Mouse (Mus musculus) kidney, adult 8-10 months (tissue): ENCODE measurements at regions not wholly inside any gene's neighbourhood (a gene's known extent, or its start where the extent isn't known, plus 50 kb on each side); places are given as distances from the start of the nearest gene placed in this dataset.

Source experiments
- DNase-seq, 2 experiments: peaks; one replicate each; pipeline ENCODE4 v3.0.0; 2022

DNA sequence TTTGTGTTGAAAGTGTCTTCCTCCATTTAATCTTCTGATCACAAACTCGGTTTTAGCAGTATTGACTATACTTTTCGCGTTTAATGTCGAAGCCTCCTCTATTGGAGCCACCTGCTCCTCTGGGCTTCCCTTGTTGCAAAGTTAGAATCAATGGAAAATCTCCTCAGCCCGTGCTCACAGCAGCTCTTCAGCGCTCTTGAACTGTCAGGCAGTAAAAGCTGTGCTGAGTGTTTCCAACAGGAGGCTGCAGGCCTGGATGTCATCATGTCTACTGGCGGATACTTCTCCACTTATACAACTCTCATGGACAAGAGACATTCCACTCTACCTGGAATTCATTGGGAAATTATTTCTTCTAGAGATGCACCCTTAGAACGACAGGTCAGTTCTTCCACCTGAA, 380.4 kb upstream of the Crim1 start:
- no peak for DNase-seq

DNA sequence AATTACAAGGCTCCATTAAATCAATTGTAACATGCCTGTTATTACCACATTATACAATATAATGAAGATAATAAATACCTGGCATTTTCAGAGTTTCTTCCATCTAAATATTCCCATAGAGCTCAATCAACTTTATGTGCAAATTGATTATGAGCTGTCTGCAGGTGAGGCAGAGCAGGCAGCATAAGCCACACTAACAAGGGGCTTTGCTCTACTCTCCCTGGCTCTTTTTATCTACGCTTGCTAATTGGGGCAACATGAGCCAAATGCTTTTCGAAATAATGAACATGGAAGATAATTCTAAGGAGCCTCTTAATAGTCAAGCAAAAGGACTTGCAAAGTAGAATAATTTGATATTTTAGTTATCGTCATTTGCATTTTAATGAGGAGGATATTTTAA, 356.1 kb upstream of the Crim1 start:
- no peak for DNase-seq

DNA sequence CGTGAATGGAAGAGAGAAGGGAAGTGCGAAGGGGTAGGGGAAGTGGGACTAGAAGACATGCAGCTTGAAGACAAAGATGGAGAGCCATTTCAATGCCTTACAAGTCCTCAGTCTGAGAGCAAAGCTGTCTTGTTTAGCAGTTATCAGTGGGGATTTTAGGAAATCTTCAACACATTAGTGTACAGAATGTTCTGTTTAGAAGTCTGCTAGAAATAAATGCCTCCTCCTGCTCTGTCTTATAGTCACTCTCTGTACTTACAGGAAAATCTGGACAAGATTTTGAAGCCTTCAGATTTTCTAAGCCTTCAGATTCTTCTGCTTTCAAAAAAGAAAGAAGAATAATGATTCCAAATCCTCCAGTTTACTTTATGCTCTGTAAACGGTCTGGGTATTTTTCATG, 325.6 kb upstream of the Crim1 start:
- DNase-seq: no peak

DNA sequence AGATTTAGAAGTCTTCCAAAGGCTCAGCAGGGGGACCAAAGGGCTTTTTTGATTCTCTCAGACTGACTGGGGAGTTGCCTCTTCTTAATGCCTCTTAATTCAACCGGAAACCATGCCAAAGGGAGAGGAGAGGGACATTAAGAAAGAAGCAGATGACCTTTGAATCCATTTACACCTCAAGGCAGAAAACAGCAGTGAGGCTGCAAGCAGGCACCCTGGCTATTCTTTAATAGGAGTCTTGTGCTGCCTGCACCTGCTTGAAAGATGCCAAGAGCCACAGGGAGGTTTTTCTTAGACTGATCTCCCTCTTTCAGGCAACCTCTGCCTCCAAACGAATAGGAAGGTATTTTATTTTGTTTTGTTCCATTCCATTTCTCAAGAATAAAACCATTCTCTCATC, 323.0 kb upstream of the Crim1 start:
- DNase-seq: peak; percentile 41 to 50

DNA sequence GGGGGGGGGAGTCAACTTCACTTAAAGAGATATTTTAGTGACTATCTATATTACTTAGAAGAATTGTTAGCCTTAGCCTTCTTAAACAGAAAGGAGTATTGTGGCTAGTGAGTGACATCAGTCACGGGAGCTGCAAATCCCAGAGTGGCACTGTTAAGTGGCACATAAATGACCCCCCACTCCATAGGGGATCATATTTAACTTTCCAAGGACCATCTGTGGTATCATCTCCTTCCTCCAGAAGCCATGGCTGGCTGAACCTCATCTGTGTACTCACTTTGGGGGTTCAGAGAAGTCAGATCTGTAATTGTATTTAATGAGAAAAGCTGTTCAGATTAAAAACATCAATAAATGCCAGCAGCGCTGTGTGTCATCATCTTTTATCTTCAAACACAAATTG, 314.9 kb upstream of the Crim1 start:
- no peak for DNase-seq

DNA sequence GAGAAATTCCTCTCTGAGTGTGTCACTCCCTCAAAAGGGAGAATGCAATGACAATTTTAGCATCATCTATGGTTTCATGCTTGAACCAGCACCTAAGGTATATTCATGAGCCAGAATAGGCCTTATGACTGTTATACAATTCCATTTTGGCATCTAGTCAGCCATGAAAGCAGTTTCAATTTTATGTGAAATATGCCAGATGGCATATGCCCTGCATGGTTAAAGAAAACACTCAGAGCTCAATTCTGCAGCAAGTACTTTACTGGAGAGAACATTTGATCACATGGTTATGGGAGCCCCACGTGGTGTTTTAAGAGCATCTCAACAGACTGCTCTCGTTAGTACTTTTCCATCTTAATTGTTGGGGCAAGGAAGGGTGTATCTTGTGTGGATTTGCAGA, 310.9 kb upstream of the Crim1 start:
- no peak for DNase-seq

DNA sequence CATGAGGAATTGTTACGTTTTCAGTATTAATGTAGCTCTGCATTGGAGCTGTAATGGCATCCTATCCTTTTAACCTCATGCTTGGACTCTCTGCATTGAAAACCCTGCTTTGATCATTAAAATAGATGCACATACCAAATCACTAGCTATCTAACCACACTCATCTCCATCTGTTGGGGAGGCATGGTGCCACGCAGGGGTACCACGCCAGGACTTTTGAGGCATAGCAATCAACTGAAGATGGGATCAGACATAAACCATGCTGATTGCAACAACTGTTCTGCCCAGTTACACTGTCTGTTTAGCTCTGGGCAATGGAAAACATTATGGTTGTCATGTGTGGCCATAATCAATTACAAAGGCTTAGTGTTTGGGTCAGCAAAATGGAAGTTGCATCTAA, 295.6 kb upstream of the Crim1 start:
- DNase-seq: no peak

DNA sequence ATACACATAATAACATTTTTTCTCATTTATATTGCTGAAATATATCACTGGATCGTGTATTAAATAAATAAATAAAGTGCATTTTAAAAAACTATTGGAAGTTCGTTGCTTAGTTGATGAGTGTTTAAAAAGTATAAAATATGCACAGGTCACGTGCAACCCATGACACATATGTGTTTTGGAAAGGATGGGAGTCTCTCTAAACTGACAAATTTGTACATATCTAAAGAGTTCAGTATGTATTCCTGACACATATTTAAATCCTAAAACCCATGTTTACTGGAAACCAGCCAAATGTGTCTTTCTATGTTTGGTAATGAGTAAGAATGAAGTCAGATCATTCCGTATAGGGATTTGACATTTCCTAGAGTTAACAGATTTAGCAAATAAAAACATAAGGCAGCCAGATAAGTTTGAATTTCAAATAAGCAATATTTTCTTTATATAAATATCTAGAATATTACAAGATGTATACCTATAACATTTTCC, 286.0 kb upstream of the Crim1 start:
- no peak for DNase-seq

DNA sequence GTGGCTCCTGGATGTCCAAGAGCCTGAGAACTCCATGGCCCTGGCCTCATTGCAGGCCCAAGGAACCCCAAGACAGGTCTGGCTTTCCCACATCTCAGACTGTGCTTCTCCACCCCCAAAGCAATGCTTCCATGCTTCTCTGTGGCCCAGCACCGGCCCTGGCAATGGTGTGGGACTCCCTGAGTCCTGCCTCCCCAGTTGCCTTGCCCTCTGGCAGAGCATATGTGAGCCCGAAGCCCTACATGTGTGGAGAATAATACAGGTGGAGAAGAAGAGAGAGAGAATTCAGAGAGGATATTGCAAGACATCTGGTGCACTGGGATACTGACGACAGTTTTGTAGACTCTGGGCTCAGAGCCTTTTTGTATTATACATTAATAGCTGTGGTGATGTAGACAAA, 269.8 kb upstream of the Crim1 start:
- DNase-seq: no peak

DNA sequence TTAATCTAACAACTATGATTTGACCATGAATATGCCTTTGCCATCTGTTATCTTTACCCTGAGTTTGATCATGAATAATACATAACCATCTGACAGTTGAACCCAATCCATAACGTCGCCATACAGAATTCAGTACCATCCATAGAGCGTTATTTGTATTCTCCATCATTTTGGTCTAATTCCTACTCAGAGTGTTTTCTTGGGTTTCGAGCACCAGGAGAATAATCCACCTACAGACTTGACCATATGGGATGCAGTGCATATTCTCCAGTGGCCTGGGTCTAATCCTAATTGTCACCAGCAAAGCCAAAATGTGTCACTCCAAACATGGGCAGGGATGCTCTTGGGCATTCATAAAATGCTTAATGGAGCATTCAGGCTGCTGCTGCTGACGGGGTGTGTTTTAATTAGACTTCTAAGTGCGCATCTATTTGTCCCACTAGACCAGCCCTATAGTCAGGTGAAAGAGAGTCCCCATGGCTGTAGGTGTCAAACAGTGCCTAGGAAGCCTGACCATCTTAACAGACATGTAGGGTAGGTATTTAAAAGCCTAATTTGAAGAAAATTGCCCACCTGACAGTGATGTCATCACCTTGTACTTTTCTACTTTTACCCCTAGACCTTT, 269.0 kb upstream of the Crim1 start:
- no peak for DNase-seq

DNA sequence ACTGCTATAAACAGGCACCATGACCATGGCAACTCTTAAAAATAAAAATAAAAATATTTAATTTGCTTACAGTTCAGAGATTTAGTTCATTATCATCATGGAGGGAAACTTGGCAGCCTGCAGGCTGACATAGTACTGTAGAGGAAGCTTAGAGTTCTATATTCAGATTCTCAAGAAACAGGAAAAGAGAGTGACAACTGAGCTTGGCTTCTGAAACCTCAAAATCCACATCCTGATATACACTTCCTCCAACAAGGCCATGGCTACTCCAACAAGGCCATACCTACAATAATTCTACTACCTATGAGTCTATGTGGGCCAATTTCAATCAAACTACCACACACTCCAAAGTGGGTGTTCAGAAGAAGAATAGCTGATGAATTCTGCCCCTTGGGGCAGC, 266.9 kb upstream of the Crim1 start:
- no peak for DNase-seq

DNA sequence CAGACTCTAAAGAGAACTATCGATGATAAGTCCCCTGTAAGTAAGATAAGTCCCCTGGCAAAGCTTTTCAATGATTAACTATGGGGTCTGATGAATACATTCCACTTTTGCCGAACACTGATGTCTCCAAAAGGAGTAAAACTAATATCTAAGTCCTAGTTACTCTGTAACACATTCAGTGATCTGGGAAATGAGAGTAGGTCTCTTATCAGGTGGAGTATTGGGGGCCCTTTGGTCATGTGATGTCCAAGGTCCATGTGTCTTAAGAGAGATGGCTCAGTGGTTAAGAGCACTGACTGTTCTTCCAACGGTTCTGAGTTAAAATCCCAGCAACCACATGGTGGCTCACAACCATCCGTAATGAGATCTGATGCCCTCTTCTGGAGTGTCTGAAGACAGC, 242.0 kb upstream of the Crim1 start:
- DNase-seq: no peak

DNA sequence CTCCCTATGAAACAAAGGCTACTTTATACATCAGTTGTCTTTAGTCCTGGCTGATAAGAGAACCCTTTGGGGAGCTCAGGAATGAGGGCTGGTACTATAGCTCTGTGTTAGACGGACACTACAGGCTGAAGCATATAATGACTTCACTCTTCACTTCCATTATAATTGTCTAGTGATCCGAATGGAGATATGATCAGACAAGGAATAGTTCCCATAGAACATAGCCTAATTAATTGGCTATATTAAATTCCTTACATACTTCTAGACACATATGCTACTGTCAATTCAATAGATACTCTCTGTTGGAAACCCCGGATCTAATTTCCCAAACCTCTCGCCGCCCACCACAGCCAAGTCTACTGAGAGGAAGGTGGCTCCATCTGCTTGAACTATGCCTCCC, 238.8 kb upstream of the Crim1 start:
- DNase-seq: no peak

DNA sequence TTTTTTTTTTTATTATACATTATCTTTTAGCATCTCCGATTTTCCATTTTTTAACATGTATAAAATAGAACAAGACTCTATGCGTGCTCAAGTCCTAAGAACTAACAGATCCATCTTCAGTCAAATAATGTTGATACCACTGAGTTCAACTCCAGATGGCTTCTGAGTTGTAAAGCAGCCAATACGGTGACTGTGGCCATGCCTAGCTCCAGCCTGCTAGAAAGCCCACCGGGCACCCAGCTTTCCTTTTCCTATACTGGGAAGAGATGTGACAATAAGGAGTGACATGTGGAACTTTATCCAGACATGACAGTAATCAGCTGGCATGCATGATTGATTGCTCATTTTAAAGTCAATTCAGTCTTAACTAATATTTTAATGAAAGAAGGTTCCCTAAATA, 236.7 kb upstream of the Crim1 start:
- no peak for DNase-seq

DNA sequence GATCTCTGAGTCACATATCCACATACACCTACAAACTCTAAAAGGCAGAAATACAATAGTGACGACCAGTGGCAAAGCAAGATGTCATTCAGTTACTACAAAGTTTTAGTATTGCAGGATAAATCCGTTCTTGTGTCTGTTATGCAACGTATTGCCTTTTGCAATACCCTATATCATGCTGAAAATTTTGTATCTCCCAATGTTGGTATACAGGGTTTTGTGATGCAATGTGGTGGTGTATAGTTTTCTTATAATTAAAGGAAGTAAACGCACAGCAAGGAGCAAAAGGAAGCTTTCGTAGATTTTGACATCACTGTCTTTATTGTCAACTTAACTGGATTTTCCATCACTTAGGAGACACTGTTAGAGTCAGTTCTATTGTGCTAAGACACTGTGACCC, 231.5 kb upstream of the Crim1 start:
- no peak for DNase-seq

DNA sequence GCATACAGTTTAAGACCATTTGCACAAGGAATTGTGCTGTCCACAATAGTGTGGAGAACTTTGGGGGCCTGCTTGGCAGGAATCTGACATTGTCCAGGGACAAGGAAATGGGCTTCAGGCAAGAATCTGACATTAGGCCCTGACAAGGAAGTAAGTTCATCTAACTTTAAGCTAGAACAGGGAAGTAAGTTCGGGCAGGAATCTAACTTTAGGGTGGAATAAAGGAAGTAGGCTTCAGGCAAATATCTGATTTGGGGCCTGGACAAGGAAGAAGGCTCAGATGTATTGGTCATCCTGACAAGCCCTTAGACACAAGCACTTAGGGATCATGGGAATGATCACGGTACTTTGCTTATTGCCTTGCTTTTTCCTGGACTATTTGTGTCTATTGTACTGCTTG, 230.9 kb upstream of the Crim1 start:
- DNase-seq: no peak
